Mouse (Mus musculus) megakaryocyte, embryonic 14.5 days (primary cell): ENCODE measurements around the gene Mrgprg.

ENCODE experiments used
- FLI1 ChIP-seq: IDR thresholded peaks from 2 replicates; pipeline ENCODE4 v1.6.1; 2012; ENCODE audit warnings: low read length, inconsistent platforms, mixed read lengths
- GATA1 ChIP-seq: IDR thresholded peaks from 3 replicates; pipeline ENCODE4 v1.6.1; 2012; ENCODE audit warnings: mixed read lengths, low read length, inconsistent platforms, borderline replicate concordance

DNA sequence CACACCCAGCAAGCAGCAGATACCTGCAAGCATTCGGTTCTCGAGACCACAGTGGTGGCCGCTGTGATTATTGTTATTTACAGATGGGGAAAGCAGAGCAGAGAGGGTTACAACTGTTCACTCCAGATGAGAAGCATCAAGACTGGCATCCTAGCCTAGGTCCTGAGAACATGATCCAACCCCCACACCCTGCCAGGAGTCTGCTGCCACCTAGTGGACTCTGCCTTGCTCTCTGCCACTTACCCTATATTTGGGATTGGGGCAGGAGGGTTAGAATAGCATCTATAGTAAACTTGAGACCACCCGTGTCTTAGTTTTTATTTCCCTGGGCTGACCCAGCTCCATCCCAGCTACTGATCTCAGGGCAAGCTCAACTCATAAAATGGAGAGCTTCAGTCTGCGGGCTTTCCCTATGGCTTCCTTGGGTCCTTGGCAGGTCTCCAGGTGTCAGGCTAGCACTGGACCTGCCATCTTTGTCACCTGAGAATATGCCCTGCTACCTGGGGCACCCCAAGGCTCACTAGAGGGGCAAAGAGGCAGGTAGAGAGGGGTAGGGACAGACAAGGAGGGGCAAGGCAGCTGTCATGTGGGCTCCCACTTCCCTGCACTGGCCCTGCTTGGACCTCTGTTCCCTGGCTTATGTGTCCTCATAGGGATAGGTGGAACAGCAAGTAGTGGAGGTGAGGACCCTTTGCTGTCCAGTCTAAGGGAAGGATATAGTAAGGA is 12.6 kb downstream of the Mrgprg start:
- TF ChIP-seq GATA1 (no peak), FLI1 (no peak)
